Mouse (Mus musculus) kidney, embryonic 16.5 days (tissue): Measurements from ENCODE around the gene Gys1. TPM values are rescaled to one million over a fixed set of nuclear protein-coding genes. Genes with fewer than 3 reads are reported as not detected.

Experiments
- ATAC-seq: fragments of 200-750 bp; cut with Nextera tagmentation; 2 replicates; pipeline ENCODE4 v1.8.0; 2017; ENCODE audit warnings: moderate TSS enrichment; ENCODE audit not compliant: low FRiP score, low TSS enrichment
- H3K27ac ChIP-seq: fragments of 300-500 bp; sonication (generic); 2 replicates; pipeline ENCODE4 v1.5.1; 2014; ENCODE audit warnings: low read length
- H3K27me3 ChIP-seq: fragments of 300-500 bp; sonication (generic); 2 replicates; pipeline ENCODE4 v1.6.1; 2014; ENCODE audit warnings: low read length, control low read depth, mixed read lengths; ENCODE audit not compliant: insufficient read depth
- H3K36me3 ChIP-seq: fragments of 300-500 bp; sonication (generic); 2 replicates; pipeline ENCODE4 v1.6.1; 2014; ENCODE audit warnings: low read length, control low read depth, mixed read lengths; ENCODE audit not compliant: insufficient read depth
- H3K4me1 ChIP-seq: fragments of 300-500 bp; sonication (generic); 2 replicates; pipeline ENCODE4 v1.6.1; 2014; ENCODE audit warnings: low read length, control low read depth, mixed read lengths; ENCODE audit not compliant: insufficient read depth
- H3K4me2 ChIP-seq: fragments of 300-500 bp; sonication (generic); replicated peaks from 2 replicates; pipeline ENCODE4 v1.6.1; 2014; ENCODE audit warnings: low read depth, low read length
- H3K4me3 ChIP-seq: fragments of 300-500 bp; sonication (generic); 2 replicates; pipeline ENCODE4 v1.5.1; 2014; ENCODE audit warnings: mild to moderate bottlenecking, low read length
- H3K9ac ChIP-seq: fragments of 300-500 bp; sonication (generic); replicated peaks from 2 replicates; pipeline ENCODE4 v1.6.1; 2014; ENCODE audit warnings: low read length
- H3K9me3 ChIP-seq: fragments of 300-500 bp; sonication (generic); 2 replicates; pipeline ENCODE4 v1.6.1; 2016; ENCODE audit warnings: low read length, control low read depth
- WGBS: fragments of 180-500 bp; shearing (Covaris S2); extraction: QIAGEN DNeasy Blood & Tissue Kit; methylation state at CpG from one replicate; pipeline ENCODE4 v1.1.7; 2014; 5-methylcytosine and 5-hydroxymethylcytosine counted together
- polyA plus RNA-seq: library from polyadenylated mRNA; unstranded; fragments of >200 nt; fragmentation: Nextera tagmentation; extraction: Ambion mirVana; gene quantifications from 2 replicates; pipeline ENCODE4 v1.2.1, GENCODE M21; 2015

Gene Gys1
- polyA plus RNA-seq, 1 experiment from 2014 or later = 51.7 TPM

DNA sequence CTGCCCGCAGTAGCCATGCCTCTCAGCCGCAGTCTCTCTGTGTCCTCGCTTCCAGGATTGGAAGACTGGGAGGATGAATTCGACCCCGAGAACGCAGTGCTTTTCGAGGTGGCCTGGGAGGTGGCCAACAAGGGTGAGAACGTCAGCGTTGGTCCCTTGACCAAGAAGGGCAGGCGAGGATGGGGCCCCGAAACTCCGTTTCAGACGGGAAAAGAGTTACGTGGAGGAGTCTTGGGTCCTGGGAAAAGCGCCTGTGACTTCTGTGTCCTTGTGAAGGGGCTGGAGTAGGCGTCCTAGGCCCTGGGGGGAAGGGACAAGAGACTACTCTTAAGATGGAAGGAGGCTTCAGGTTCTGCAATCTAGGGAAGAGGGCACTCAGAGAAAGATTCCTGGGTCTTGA, 394 bp downstream of the Gys1 start:
- peak overlapping the region; percentile 67 for H3K4me3 ChIP-seq
- peak overlapping the region; percentile 85 for H3K9ac ChIP-seq
- H3K4me1 ChIP-seq = peaks cover 36% of the 10 kb centered on the region
- peaks cover 23% of the 10 kb centered on the region for H3K36me3 ChIP-seq
- H3K27me3 ChIP-seq = no peaks in the 10 kb centered on the region
- no peak for ATAC-seq
- under 1% methylated on average over 16 of the region's 16 CpGs for WGBS
- H3K4me2 ChIP-seq = peak overlapping the region; percentile 58
- H3K27ac ChIP-seq = peak overlapping the region; percentile 48
- H3K9me3 ChIP-seq = no peaks in the 10 kb centered on the region

GRCm38 (mm10) chr7:45436444-45436843, 1.8 kb downstream of the Gys1 start:
- no peaks in the 10 kb centered on the region for H3K9me3 ChIP-seq
- no peak overlapping the region for H3K4me2 ChIP-seq
- no peak overlapping the region for H3K4me3 ChIP-seq
- H3K27me3 ChIP-seq = no peaks in the 10 kb centered on the region
- 91% methylated on average over 5 of the region's 5 CpGs for WGBS
- H3K9ac ChIP-seq = no peak overlapping the region
- peaks cover 16% of the 10 kb centered on the region for H3K36me3 ChIP-seq
- peaks cover 36% of the 10 kb centered on the region for H3K4me1 ChIP-seq
- no peak for ATAC-seq
- H3K27ac ChIP-seq = no peak overlapping the region

GRCm38 (mm10) chr7:45437046-45437445, 2.4 kb downstream of the Gys1 start:
- ATAC-seq = no peak
- H3K27ac ChIP-seq = no peak overlapping the region
- H3K9ac ChIP-seq = 0 out of 2 replicates have a peak overlapping the region, but pooled peaks have one; percentile 13
- H3K36me3 ChIP-seq = peaks cover 12% of the 10 kb centered on the region
- H3K4me3 ChIP-seq = no peak overlapping the region
- H3K27me3 ChIP-seq = no peaks in the 10 kb centered on the region
- WGBS = 46% methylated on average over 6 of the region's 6 CpGs
- no peak overlapping the region for H3K4me2 ChIP-seq
- peaks cover 36% of the 10 kb centered on the region for H3K4me1 ChIP-seq
- no peaks in the 10 kb centered on the region for H3K9me3 ChIP-seq

GRCm38 (mm10) chr7:45437521-45438276, 3.1 kb downstream of the Gys1 start, which contains the start of gene Ruvbl2:
Ruvbl2 (minus strand) TSS chr7:45438096.
- WGBS = 23% methylated on average over 19 of the region's 19 CpGs
- H3K36me3 ChIP-seq = peaks cover 15% of the 10 kb centered on the region
- no peaks in the 10 kb centered on the region for H3K27me3 ChIP-seq
- no peak within 1 kb of the TSS for H3K27ac ChIP-seq
- H3K4me1 ChIP-seq = peaks cover 34% of the 10 kb centered on the region
- peak within 1 kb of the TSS; percentile 41 for H3K4me2 ChIP-seq
- ATAC-seq = no peak
- H3K9ac ChIP-seq = 0 out of 2 replicates have a peak within 1 kb of the TSS, but pooled peaks have one; percentile 13
- H3K9me3 ChIP-seq = no peaks in the 10 kb centered on the region
- H3K4me3 ChIP-seq = peak within 1 kb of the TSS; percentile 0; the same call in 1 of the 2 replicates

DNA sequence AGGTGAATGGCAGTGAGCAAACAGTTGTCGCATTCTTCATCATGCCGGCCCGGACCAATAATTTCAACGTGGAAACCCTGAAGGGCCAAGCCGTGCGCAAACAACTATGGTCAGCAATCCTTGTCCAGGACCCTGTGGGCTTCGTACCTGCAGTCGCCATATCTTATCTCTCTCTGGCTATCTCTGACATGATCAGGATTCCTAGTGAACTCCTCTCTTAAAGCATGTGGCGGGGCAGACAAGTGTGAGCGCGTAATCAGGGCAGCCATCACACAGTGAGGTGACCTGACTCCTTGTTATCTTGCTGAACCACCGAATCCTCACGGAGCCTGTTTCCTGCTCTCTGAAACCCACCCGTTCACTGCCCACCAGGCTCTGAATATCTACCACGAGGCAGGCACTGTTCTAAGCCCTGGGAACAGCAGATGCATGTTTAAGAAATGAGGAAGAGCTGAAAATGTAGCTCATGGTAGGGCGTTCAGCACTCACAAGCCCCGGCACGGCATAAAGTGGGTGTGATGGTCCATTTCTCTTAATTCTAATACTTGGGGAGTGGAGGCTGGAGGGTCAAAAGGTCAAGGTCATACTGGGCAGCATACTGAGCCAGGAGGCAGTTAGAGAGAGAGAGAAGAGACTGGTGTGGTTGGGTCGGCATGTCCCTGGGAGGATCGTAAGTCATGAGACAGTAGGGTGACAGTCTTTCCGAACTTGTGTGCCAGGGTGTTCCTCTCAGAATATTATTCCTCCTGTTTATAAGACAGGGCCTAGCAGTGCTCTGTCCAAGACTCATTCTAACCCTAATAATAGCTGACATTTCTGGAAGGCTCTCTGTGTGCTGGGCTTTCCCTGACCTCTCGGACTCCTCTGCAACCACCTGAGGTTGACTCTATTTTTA, 9.1 kb downstream of the Gys1 start:
- peaks cover 59% of the 10 kb centered on the region for H3K36me3 ChIP-seq
- peaks cover 6% of the 10 kb centered on the region; the same call in 1 of the 2 replicates for H3K4me1 ChIP-seq
- no peak overlapping the region for H3K4me2 ChIP-seq
- no peak overlapping the region for H3K4me3 ChIP-seq
- 84% methylated on average over 22 of the region's 22 CpGs for WGBS
- no peaks in the 10 kb centered on the region for H3K9me3 ChIP-seq
- no peaks in the 10 kb centered on the region for H3K27me3 ChIP-seq
- H3K9ac ChIP-seq = no peak overlapping the region
- H3K27ac ChIP-seq = no peak overlapping the region
- ATAC-seq = no peak

- Histone ChIP-seq H3K9ac (no peak overlapping the region), H3K4me1 (peaks cover 6% of the 10 kb centered on the region; the same call in 1 of the 2 replicates), H3K4me3 (no peak overlapping the region), H3K27ac (no peak overlapping the region), H3K36me3 (peaks cover 55% of the 10 kb centered on the region), H3K27me3 (no peaks in the 10 kb centered on the region), H3K9me3 (no peaks in the 10 kb centered on the region), H3K4me2 (no peak overlapping the region)
- no peak for ATAC-seq
Measured at GRCm38 (mm10) chr7:45446589-45446988, 11.9 kb downstream of the Gys1 start.

- H3K4me2 ChIP-seq = no peak overlapping the region
- H3K27ac ChIP-seq = no peak overlapping the region
- H3K4me3 ChIP-seq = no peak overlapping the region
- H3K27me3 ChIP-seq = no peaks in the 10 kb centered on the region
- H3K9ac ChIP-seq = no peak overlapping the region
- H3K9me3 ChIP-seq = no peaks in the 10 kb centered on the region
- 40% methylated on average over 11 of the region's 11 CpGs for WGBS
- peaks cover 6% of the 10 kb centered on the region; the same call in 1 of the 2 replicates for H3K4me1 ChIP-seq
- H3K36me3 ChIP-seq = peaks cover 57% of the 10 kb centered on the region
- peak; percentile 33; the same call in 1 of the 2 replicates for ATAC-seq
Measured at GRCm38 (mm10) chr7:45447325-45447990, 12.8 kb downstream of the Gys1 start.

GRCm38 (mm10) chr7:45449974-45450373, 15.3 kb downstream of the Gys1 start:
- Histone ChIP-seq H3K36me3 (peaks cover 43% of the 10 kb centered on the region), H3K9ac (no peak overlapping the region), H3K4me3 (no peak overlapping the region), H3K27me3 (no peaks in the 10 kb centered on the region), H3K27ac (no peak overlapping the region), H3K4me2 (no peak overlapping the region), H3K9me3 (no peaks in the 10 kb centered on the region), H3K4me1 (peaks cover 6% of the 10 kb centered on the region; the same call in 1 of the 2 replicates)
- WGBS = 88% methylated on average over 1 of the region's 1 CpGs
- no peak for ATAC-seq

DNA sequence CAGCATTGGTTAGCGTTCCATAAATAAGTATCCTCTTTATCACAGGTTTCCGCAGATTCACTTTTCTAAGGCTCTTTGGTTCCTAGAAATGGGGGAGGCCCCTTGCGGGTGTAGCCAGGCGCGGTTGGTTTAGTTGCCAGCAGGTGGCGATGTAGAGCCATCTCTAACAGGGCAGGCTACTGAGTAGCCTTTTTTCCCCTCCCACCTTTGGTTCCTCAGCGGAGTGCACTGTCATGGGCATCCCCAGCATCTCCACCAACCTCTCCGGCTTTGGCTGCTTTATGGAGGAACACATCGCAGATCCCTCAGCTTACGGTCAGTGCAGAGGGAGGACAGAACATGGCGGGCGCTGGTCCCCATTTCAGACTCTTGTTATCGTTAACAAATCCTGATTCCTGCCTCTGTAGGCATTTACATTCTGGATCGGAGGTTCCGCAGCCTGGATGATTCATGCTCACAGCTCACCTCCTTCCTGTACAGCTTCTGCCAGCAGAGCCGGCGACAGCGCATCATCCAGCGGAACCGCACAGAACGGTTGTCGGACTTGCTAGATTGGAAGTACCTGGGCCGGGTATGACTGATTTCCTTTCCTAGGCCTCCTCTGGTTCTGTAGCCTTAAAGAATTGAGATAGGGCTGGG, 16.8 kb downstream of the Gys1 start:
- Histone ChIP-seq H3K4me2 (no peak overlapping the region), H3K27ac (no peak overlapping the region), H3K27me3 (no peaks in the 10 kb centered on the region), H3K9ac (no peak overlapping the region), H3K4me3 (no peak overlapping the region), H3K9me3 (no peaks in the 10 kb centered on the region), H3K4me1 (peaks cover 6% of the 10 kb centered on the region; the same call in 1 of the 2 replicates), H3K36me3 (peaks cover 36% of the 10 kb centered on the region)
- peak; percentile 66 for ATAC-seq
- 58% methylated on average over 23 of the region's 23 CpGs for WGBS
